Mouse (Mus musculus) lung, embryonic 16.5 days (tissue): ENCODE data around the gene Tmeff2. TPM values are rescaled to one million over a fixed set of nuclear protein-coding genes. Genes with fewer than 3 reads are reported as not detected.

Source experiments
- ATAC-seq: fragments of 200-750 bp; cut with Nextera tagmentation; 2 replicates; pipeline ENCODE4 v1.8.0; 2017; ENCODE audit warnings: low read depth, mild to moderate bottlenecking, moderate library complexity
- H3K27ac ChIP-seq: fragments of 300-500 bp; sonication (generic); 2 replicates; pipeline ENCODE4 v1.5.1; 2014; ENCODE audit warnings: mild to moderate bottlenecking, control low read depth, low read length
- H3K27me3 ChIP-seq: fragments of 300-500 bp; sonication (generic); 2 replicates; pipeline ENCODE4 v1.6.1; 2014; ENCODE audit warnings: low read depth, low read length, mixed read lengths; ENCODE audit not compliant: control insufficient read depth, insufficient read depth
- H3K36me3 ChIP-seq: fragments of 300-500 bp; sonication (generic); 2 replicates; pipeline ENCODE4 v1.6.1; 2014; ENCODE audit warnings: low read length; ENCODE audit not compliant: control insufficient read depth, insufficient read depth
- H3K4me1 ChIP-seq: fragments of 300-500 bp; sonication (generic); replicated peaks from 2 replicates; pipeline ENCODE4 v1.6.1; 2014; ENCODE audit warnings: low read length, mixed read lengths; ENCODE audit not compliant: control insufficient read depth, insufficient read depth
- H3K4me2 ChIP-seq: fragments of 300-500 bp; sonication (generic); 2 replicates; pipeline ENCODE4 v1.6.1; 2014; ENCODE audit warnings: low read depth, low read length, control low read depth
- H3K4me3 ChIP-seq: fragments of 300-500 bp; sonication (generic); 2 replicates; pipeline ENCODE4 v1.5.1; 2014; ENCODE audit warnings: mild to moderate bottlenecking, low read length, control low read depth
- H3K9ac ChIP-seq: fragments of 300-500 bp; sonication (generic); 2 replicates; pipeline ENCODE4 v1.6.1; 2014; ENCODE audit warnings: low read length, control low read depth
- H3K9me3 ChIP-seq: fragments of 300-500 bp; sonication (generic); 2 replicates; pipeline ENCODE4 v1.6.1; 2016; ENCODE audit warnings: low read length; ENCODE audit not compliant: control insufficient read depth
- WGBS: fragments of 180-500 bp; shearing (Covaris S2); extraction: QIAGEN DNeasy Blood & Tissue Kit; methylation state at CpG from one replicate; pipeline ENCODE4 v1.1.7; 2014; 5-methylcytosine and 5-hydroxymethylcytosine counted together
- polyA plus RNA-seq: library from polyadenylated mRNA; unstranded; fragments of >200 nt; fragmentation: Nextera tagmentation; extraction: Ambion mirVana; gene quantifications from 2 replicates; pipeline ENCODE4 v1.2.1, GENCODE M21; 2015

Tmeff2 gene
- polyA plus RNA-seq, 1 experiment from 2014 or later = 2.6 TPM

- H3K9ac ChIP-seq = no peak overlapping the region
- no peak overlapping the region for H3K27ac ChIP-seq
- WGBS = 86% methylated on average over 4 of the region's 4 CpGs
- ATAC-seq = no peak
- no peak overlapping the region for H3K4me2 ChIP-seq
- no peak overlapping the region for H3K4me3 ChIP-seq
- H3K9me3 ChIP-seq = no peaks in the 10 kb centered on the region
- H3K4me1 ChIP-seq = no peaks in the 10 kb centered on the region
- no peaks in the 10 kb centered on the region for H3K27me3 ChIP-seq
- H3K36me3 ChIP-seq = no peaks in the 10 kb centered on the region
Observed at GRCm38 (mm10) chr1:51090212-51090761, 189.8 kb downstream of the Tmeff2 start.

GRCm38 (mm10) chr1:51094713-51095112, 194.3 kb downstream of the Tmeff2 start:
- H3K9ac ChIP-seq = no peak overlapping the region
- H3K4me3 ChIP-seq = no peak overlapping the region
- H3K9me3 ChIP-seq = no peaks in the 10 kb centered on the region
- H3K27me3 ChIP-seq = no peaks in the 10 kb centered on the region
- H3K4me1 ChIP-seq = peaks cover 10% of the 10 kb centered on the region
- no peak overlapping the region for H3K4me2 ChIP-seq
- H3K27ac ChIP-seq = no peak overlapping the region
- H3K36me3 ChIP-seq = no peaks in the 10 kb centered on the region
- ATAC-seq = no peak
- 67% methylated on average over 2 of the region's 2 CpGs for WGBS

- 51% methylated on average over 4 of the region's 4 CpGs for WGBS
- Histone ChIP-seq H3K9me3 (no peaks in the 10 kb centered on the region), H3K27me3 (no peaks in the 10 kb centered on the region), H3K27ac (peak overlapping the region; percentile 83), H3K4me2 (no peak overlapping the region), H3K4me1 (peaks cover 10% of the 10 kb centered on the region), H3K4me3 (no peak overlapping the region), H3K9ac (no peak overlapping the region), H3K36me3 (no peaks in the 10 kb centered on the region)
- ATAC-seq = peak; percentile 91
Observed at GRCm38 (mm10) chr1:51096848-51097598, 196.6 kb downstream of the Tmeff2 start.

GRCm38 (mm10) chr1:51101034-51101590, 200.7 kb downstream of the Tmeff2 start:
- ATAC-seq = no peak
- Histone ChIP-seq H3K4me1 (peaks cover 11% of the 10 kb centered on the region), H3K27me3 (no peaks in the 10 kb centered on the region), H3K9ac (no peak overlapping the region), H3K27ac (no peak overlapping the region), H3K4me3 (no peak overlapping the region), H3K4me2 (no peak overlapping the region), H3K9me3 (no peaks in the 10 kb centered on the region), H3K36me3 (no peaks in the 10 kb centered on the region)
- WGBS = 93% methylated on average over 2 of the region's 2 CpGs

GRCm38 (mm10) chr1:51104698-51105097, 204.3 kb downstream of the Tmeff2 start:
- Histone ChIP-seq H3K27ac (no peak overlapping the region), H3K9ac (no peak overlapping the region), H3K9me3 (no peaks in the 10 kb centered on the region), H3K36me3 (no peaks in the 10 kb centered on the region), H3K27me3 (no peaks in the 10 kb centered on the region), H3K4me2 (no peak overlapping the region), H3K4me1 (peaks cover 3% of the 10 kb centered on the region; the same call in 1 of the 2 replicates), H3K4me3 (no peak overlapping the region)
- WGBS = 49% methylated on average over 2 of the region's 2 CpGs
- no peak for ATAC-seq

- Histone ChIP-seq H3K4me1 (peaks cover 3% of the 10 kb centered on the region; the same call in 1 of the 2 replicates), H3K27me3 (no peaks in the 10 kb centered on the region), H3K27ac (no peak overlapping the region; the same call in 1 of the 2 replicates), H3K4me3 (no peak overlapping the region), H3K36me3 (no peaks in the 10 kb centered on the region), H3K9ac (no peak overlapping the region), H3K4me2 (no peak overlapping the region), H3K9me3 (no peaks in the 10 kb centered on the region)
- no peak for ATAC-seq
- WGBS = 64% methylated on average over 4 of the region's 4 CpGs
Observed at GRCm38 (mm10) chr1:51106401-51106920, 206.0 kb downstream of the Tmeff2 start.

- Histone ChIP-seq H3K4me1 (peaks cover 3% of the 10 kb centered on the region; the same call in 1 of the 2 replicates), H3K9ac (no peak overlapping the region), H3K9me3 (no peaks in the 10 kb centered on the region), H3K27ac (no peak overlapping the region), H3K4me3 (no peak overlapping the region), H3K4me2 (no peak overlapping the region), H3K27me3 (no peaks in the 10 kb centered on the region), H3K36me3 (no peaks in the 10 kb centered on the region)
- ATAC-seq = no peak
- 48% methylated on average over 2 of the region's 2 CpGs for WGBS
Observed at GRCm38 (mm10) chr1:51107299-51107698, 206.9 kb downstream of the Tmeff2 start.

GRCm38 (mm10) chr1:51114721-51115120, 214.3 kb downstream of the Tmeff2 start:
- no peak for ATAC-seq
- Histone ChIP-seq H3K9me3 (no peaks in the 10 kb centered on the region), H3K27ac (no peak overlapping the region), H3K27me3 (no peaks in the 10 kb centered on the region), H3K9ac (no peak overlapping the region), H3K4me1 (no peaks in the 10 kb centered on the region), H3K36me3 (no peaks in the 10 kb centered on the region), H3K4me3 (no peak overlapping the region), H3K4me2 (no peak overlapping the region)
- 79% methylated on average over 5 of the region's 5 CpGs for WGBS

GRCm38 (mm10) chr1:51115761-51116160, 215.3 kb downstream of the Tmeff2 start:
- 84% methylated on average over 5 of the region's 5 CpGs for WGBS
- no peak overlapping the region for H3K27ac ChIP-seq

More at GRCm38 (mm10) chr1:51115761-51116160, 215.3 kb downstream of the Tmeff2 start:
- Histone ChIP-seq H3K9ac (no peak overlapping the region), H3K36me3 (no peaks in the 10 kb centered on the region), H3K27me3 (no peaks in the 10 kb centered on the region), H3K4me3 (no peak overlapping the region), H3K4me1 (no peaks in the 10 kb centered on the region), H3K9me3 (no peaks in the 10 kb centered on the region), H3K4me2 (no peak overlapping the region)
- no peak for ATAC-seq
